Mouse (Mus musculus) Patski (cell line): ENCODE measurements at regions not wholly inside any gene's neighbourhood (a gene's known extent, or its start where the extent isn't known, plus 50 kb on each side); places are given as distances from the start of the nearest gene placed in this dataset.

Experiments used
- ATAC-seq: fragments of 100-300 bp; one replicate; pipeline ENCODE4 v1.8.0; 2021
- CTCF ChIA-PET: fragments of 350-600 bp; sonication (Branson Sonifier 250); formaldehyde crosslinking; loops from one replicate; lab custom pipeline; 2022; ENCODE audit warnings: inconsistent platforms; lab: Charles Lee
- POLR2A ChIA-PET: fragments of 350-600 bp; sonication (Branson Sonifier 250); formaldehyde crosslinking; loops from one replicate; lab custom pipeline; 2022; ENCODE audit warnings: antibody characterized with exemption, inconsistent platforms; lab: Charles Lee
- DNase-seq: peaks from one replicate; pipeline ENCODE4 v3.0.0-alpha.2; 2011; ENCODE audit warnings: low read depth, low spot score
- H3K27me3 ChIP-seq: fragments of 371-371 bp; one replicate; pipeline ENCODE4 v1.5.1; 2021
- CTCF ChIP-seq: fragments of 100-300 bp; IDR thresholded peaks from one replicate; pipeline ENCODE4 v1.5.1; 2021
- in situ Hi-C: fragments of 300-500 bp; cut with MboI; formaldehyde crosslinking; loops from 3 replicates; pipeline ENCODE4 v1.11.1; 2018; ENCODE audit warnings: low pct_unique_long_range_greater_than_20kb, mixed read lengths

GRCm38 (mm10) chr1:146185444-146185843 lies 309.1 kb upstream of the Brinp3 start:
- in situ Hi-C loops = no loop called here
- POLR2A ChIA-PET = no interaction called here
- no peak for ATAC-seq
- TF ChIP-seq CTCF = no peak
- H3K27me3 ChIP-seq = no peaks in the 10 kb centered on the region
- no peak for DNase-seq
- CTCF ChIA-PET = no interaction called here

- in situ Hi-C loops = no loop called here
- POLR2A ChIA-PET = no interaction called here
- no peak for DNase-seq
- ATAC-seq = no peak
- no peak for TF ChIP-seq CTCF
- CTCF ChIA-PET = no interaction called here
- no peaks in the 10 kb centered on the region for H3K27me3 ChIP-seq
These were observed 282.9 kb upstream of the Brinp3 start for GRCm38 (mm10) chr1:146211646-146212045.

DNA sequence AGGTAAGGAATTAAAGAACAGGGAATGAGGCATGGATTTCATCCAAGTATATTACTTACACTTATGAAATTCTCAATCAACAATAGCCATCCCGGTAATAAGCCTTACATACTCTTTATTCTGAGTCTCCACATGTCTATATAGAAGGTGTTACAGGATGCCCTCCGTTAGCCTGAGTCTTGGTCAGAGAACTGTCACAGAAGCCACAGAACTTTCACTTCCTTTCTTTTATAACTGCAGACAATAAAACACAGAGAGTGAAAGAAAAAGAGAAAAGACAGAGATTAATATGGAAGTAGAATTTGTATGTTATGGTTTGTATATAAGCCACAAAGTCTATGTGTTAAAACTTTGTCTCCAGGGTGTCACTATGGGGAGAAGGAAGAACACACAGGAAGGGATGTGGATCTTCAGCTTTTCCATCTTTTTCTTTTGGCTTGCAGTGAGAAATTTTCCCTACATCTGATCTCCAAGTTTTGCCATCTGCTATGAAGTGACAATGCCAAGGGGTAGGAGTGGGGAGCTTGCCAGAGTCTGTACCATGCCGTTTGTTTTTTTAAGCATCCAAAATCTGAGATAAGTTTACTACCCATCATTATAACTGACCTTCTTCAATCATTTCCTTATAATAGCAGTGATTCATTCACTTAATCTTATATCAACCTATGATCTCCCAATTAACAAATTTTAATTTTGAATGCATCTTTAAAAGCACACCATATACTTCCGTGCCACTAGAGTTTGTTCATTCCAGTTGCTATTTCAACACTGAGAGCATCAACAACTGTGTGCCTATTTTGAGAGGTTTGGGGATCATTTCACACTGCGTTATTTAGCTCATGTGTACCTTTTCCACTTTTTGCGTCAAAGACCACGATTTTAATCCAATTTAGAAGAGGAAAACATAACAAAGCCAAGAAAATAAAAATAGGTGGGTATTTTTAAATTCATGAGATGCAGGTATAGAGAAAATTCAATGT lies 262.8 kb upstream of the Brinp3 start:
- H3K27me3 ChIP-seq = no peaks in the 10 kb centered on the region
- in situ Hi-C loops = no loop called here
- ATAC-seq (no peak), DNase-seq (no peak)
- ChIA-PET POLR2A (no interaction called here), CTCF (no interaction called here)
- TF ChIP-seq CTCF = no peak

GRCm38 (mm10) chr1:146260400-146260799 lies 234.2 kb upstream of the Brinp3 start:
- no peak for TF ChIP-seq CTCF
- in situ Hi-C loops = no loop called here
- ATAC-seq (no peak), DNase-seq (no peak)
- ChIA-PET CTCF (no interaction called here), POLR2A (no interaction called here)
- no peaks in the 10 kb centered on the region for H3K27me3 ChIP-seq

- DNase-seq (no peak), ATAC-seq (no peak)
- in situ Hi-C loops = no loop called here
- CTCF ChIA-PET = no interaction called here
- POLR2A ChIA-PET = no interaction called here
- no peaks in the 10 kb centered on the region for H3K27me3 ChIP-seq
- TF ChIP-seq CTCF = no peak
These were observed 195.5 kb upstream of the Brinp3 start for GRCm38 (mm10) chr1:146299031-146299430.

- TF ChIP-seq CTCF = no peak
- no peak for ATAC-seq
- H3K27me3 ChIP-seq = no peaks in the 10 kb centered on the region
- ChIA-PET CTCF (interaction anchor here (1.5 kb wide), 1 partner anchor 17 kb away, joined by 3 read pairs; no protein-coding TSS in a partner anchor), POLR2A (no interaction called here)
- in situ Hi-C loops = no loop called here
- DNase-seq = no peak
These were observed 182.0 kb upstream of the Brinp3 start for GRCm38 (mm10) chr1:146312547-146312946.

- ChIA-PET CTCF (no interaction called here), POLR2A (no interaction called here)
- no peak for DNase-seq
- ATAC-seq = no peak
- in situ Hi-C loops = no loop called here
- TF ChIP-seq CTCF = no peak
- no peaks in the 10 kb centered on the region for H3K27me3 ChIP-seq
These were observed 178.1 kb upstream of the Brinp3 start for GRCm38 (mm10) chr1:146316172-146317158.

- TF ChIP-seq CTCF = no peak
- POLR2A ChIA-PET = no interaction called here
- no peak for ATAC-seq
- no peaks in the 10 kb centered on the region for H3K27me3 ChIP-seq
- no peak for DNase-seq
- CTCF ChIA-PET = no interaction called here
- in situ Hi-C loops = no loop called here
These were observed 172.5 kb upstream of the Brinp3 start for GRCm38 (mm10) chr1:146322026-146322425.

DNA sequence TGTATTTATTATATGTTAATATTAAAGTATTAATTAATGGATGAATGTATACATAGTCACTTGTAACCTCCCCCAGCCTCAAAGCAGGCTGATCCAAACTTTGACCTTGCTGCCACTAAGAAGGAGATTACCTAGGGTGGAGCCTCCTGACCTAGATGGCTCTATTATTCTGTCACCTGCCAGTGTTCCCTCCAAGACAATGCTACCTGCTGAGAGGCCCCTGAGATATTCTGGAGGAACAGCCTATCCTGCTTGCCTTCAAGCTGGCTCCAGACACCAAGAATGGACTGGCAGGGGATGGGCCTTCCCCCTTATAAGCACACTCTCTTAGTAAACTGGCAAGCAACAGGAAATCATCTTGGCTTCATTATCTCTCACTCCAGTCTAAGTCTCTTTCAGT lies 171.7 kb upstream of the Brinp3 start:
- DNase-seq = no peak
- TF ChIP-seq CTCF = no peak
- in situ Hi-C loops = no loop called here
- no peaks in the 10 kb centered on the region for H3K27me3 ChIP-seq
- no peak for ATAC-seq
- ChIA-PET CTCF (no interaction called here), POLR2A (no interaction called here)

DNA sequence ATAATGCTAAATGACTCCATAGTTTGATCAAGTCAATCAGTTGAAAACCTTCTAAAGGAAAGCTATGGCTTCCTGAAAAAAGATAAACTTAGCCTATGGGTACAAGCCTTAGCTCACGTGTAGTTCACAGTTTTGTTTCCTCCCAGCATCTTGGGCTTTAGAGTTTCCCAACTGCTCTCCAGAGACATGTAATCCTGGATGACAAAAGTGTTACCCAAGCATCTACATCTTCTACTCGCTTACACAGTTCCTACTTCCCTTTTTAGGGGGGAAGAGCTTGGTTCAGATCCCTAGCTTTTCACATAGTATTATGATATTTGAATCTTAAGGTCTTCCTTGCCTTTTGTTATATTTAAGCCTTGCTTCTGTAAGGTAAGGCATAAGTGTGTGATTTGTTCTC lies 157.5 kb upstream of the Brinp3 start:
- CTCF ChIA-PET = no interaction called here
- in situ Hi-C loops = no loop called here
- no peak for TF ChIP-seq CTCF

GRCm38 (mm10) chr1:146356964-146357363 lies 137.6 kb upstream of the Brinp3 start:
- ChIA-PET CTCF (no interaction called here), POLR2A (no interaction called here)
- in situ Hi-C loops = no loop called here
- H3K27me3 ChIP-seq = no peaks in the 10 kb centered on the region
- no peak for TF ChIP-seq CTCF
- ATAC-seq (no peak), DNase-seq (no peak)

More for the DNA sequence above, 157.5 kb upstream of the Brinp3 start:
- H3K27me3 ChIP-seq = no peaks in the 10 kb centered on the region
- POLR2A ChIA-PET = no interaction called here
- DNase-seq (no peak), ATAC-seq (no peak)
